Mouse (Mus musculus) kidney, adult 2 months (tissue): ENCODE measurements around the gene Rbks. TPM values are rescaled to one million over a fixed set of nuclear protein-coding genes. Genes with fewer than 3 reads are reported as not detected.
"Not testable (repeated sequence)": the region's sequence is repeated elsewhere in the genome, so short reads cannot be mapped to it uniquely, and the experiment has no call there.

ENCODE experiments used
- DNase-seq: peaks from one replicate; pipeline ENCODE4 v3.0.0; 2021
- H3K27ac ChIP-seq: fragments of 200-500 bp; 2 replicates; pipeline ENCODE4 v1.5.1; 2012; ENCODE audit warnings: low read depth, low read length, control low read depth, inconsistent platforms; ENCODE audit not compliant: insufficient read depth
- H3K27me3 ChIP-seq: fragments of 200-500 bp; replicated peaks from 2 replicates; pipeline ENCODE4 v1.6.1; 2012; ENCODE audit warnings: mild to moderate bottlenecking, moderate library complexity, low read length, inconsistent platforms; ENCODE audit not compliant: control insufficient read depth, insufficient read depth
- H3K36me3 ChIP-seq: fragments of 200-500 bp; 2 replicates; pipeline ENCODE4 v1.6.1; 2012; ENCODE audit warnings: mild to moderate bottlenecking, moderate library complexity, low read length, inconsistent platforms; ENCODE audit not compliant: control insufficient read depth, insufficient read depth
- H3K4me1 ChIP-seq: fragments of 200-500 bp; 2 replicates; pipeline ENCODE4 v1.6.1; 2011; ENCODE audit warnings: low read length; ENCODE audit not compliant: control insufficient read depth, insufficient read depth
- H3K4me3 ChIP-seq: fragments of 200-500 bp; 2 replicates; pipeline ENCODE4 v1.5.1; 2011; ENCODE audit warnings: mild to moderate bottlenecking, low read depth, low read length, control low read depth; ENCODE audit not compliant: insufficient read depth
- CTCF ChIP-seq: fragments of 200-500 bp; conservative IDR thresholded peaks from 2 replicates; pipeline ENCODE4 v1.5.1; 2011; ENCODE audit warnings: low read depth, mild to moderate bottlenecking, control low read depth, low read length, moderate library complexity, mixed read lengths; ENCODE audit not compliant: insufficient read depth, insufficient read length
- POLR2A ChIP-seq: fragments of 200-500 bp; IDR thresholded peaks from one replicate; pipeline ENCODE4 v1.6.1; 2011; ENCODE audit warnings: low read depth, low read length, control low read depth
- WGBS: fragments of 180-500 bp; shearing (Covaris S2); methylation state at CpG from one replicate; pipeline ENCODE4 v1.1.7; 2018; 5-methylcytosine and 5-hydroxymethylcytosine counted together
- polyA plus RNA-seq: library from polyadenylated mRNA; depleted of rRNA; stranded (reverse); fragments of >200 nt; gene quantifications from 2 replicates; pipeline ENCODE4 v1.2.3, GENCODE M21; 2012

Rbks gene
- polyA plus RNA-seq, 1 experiment, result 16.4 TPM

- 91% methylated on average over 7 of the region's 7 CpGs for WGBS
- Histone ChIP-seq H3K36me3 (no peaks in the 10 kb centered on the region), H3K4me3 (no peak overlapping the region), H3K27me3 (no peaks in the 10 kb centered on the region), H3K4me1 (0 out of 2 replicates have a peak, but pooled peaks cover 3% of the 10 kb centered on the region), H3K27ac (no peak overlapping the region)
- TF ChIP-seq POLR2A, result no peak
- no peak for TF ChIP-seq CTCF
- DNase-seq, result no peak
These were observed 99.3 kb downstream of the Rbks start for GRCm38 (mm10) chr5:31598121-31598520.

DNA sequence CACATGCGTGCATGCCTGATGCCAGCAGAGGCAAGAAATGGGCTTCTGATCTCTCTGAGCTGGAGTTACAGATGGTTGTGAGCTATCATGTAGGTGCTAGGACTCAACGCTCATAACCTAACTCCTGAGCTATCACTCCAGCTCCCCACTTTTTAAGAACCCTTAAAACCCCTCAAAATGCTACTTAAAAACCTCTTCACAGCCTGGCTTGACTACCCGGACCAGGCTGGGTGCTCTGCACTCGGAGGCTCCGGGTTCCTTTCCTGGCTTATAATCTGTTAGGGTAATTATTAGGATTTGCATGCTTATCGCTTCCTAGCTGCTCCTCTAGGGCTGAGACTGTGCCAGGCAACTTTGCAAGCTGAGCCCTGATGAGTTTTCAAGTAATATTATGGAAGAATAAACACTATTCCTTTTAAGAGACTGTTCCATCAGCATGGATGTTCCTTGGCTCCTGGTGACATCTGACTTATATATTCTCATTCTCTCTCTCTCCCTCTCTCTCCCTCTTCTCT, 99.9 kb downstream of the Rbks start:
- 0 out of 2 replicates have a peak, but pooled peaks cover 3% of the 10 kb centered on the region for H3K4me1 ChIP-seq
- H3K36me3 ChIP-seq, result no peaks in the 10 kb centered on the region
- DNase-seq, result no peak
- no peak overlapping the region for H3K27ac ChIP-seq
- H3K27me3 ChIP-seq, result no peaks in the 10 kb centered on the region
- TF ChIP-seq CTCF (no peak), POLR2A (no peak)
- H3K4me3 ChIP-seq, result no peak overlapping the region
- 86% methylated on average over 6 of the region's 6 CpGs for WGBS

DNA sequence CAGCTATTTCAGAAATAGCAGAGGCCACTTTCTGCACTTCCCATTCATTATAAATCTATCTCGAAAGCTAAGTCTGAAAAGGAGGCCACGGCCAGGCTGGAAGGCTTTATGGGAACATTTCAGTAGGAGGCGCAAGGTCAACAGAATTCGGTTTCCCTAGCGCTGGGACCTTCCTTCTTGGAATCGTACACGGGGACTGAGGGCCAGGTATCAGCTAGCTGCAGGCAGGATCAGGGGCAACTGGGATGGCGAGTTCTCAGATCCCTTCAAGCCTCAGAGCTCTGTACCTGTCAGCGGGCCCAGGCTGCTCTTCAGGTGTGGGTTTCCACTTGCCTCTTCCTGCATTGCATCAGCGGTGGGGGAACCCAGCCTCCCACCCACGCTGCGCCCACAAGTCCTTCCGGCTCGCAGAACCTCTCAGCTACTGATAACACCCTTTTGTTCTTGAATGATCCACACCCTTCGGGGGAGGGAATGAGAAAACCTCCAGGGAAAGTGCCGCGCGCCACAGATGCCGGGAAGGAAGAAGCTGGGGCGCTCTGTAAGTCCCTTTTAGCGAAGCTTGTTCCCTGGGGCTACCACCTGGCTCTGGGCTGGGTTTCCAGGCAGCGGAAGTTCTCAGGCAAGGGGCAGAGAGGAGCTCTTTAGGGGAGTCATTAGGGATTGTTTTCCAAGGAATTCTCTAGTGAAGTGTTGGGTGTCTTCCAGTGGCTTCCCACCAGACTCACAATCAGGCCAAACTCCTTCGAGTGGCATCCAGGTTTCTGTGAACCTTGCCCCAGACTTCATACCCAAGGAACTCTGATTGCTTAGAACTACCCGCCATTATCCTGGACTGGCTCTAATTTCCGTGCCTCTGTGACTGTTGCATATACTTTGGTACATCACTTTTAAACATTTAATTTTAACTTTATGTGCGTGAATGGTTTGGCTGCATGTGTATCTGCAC, 100.7 kb downstream of the Rbks start, which contains the start of gene Mrpl33:
Mrpl33 (plus strand) TSS at position 455 of the 949 bp plus-strand sequence.
- 0 out of 2 replicates have a peak, but pooled peaks cover 3% of the 10 kb centered on the region for H3K4me1 ChIP-seq
- no peak within 1 kb of the TSS for H3K27ac ChIP-seq
- no peaks in the 10 kb centered on the region for H3K27me3 ChIP-seq
- no peaks in the 10 kb centered on the region for H3K36me3 ChIP-seq
- 0 out of 2 replicates have a peak, but pooled peaks have one; percentile 12 for TF ChIP-seq CTCF
- no peak for TF ChIP-seq POLR2A
- DNase-seq, result peak; percentile 47
- WGBS, result 29% methylated on average over 26 of the region's 26 CpGs
- H3K4me3 ChIP-seq, result peak within 1 kb of the TSS; percentile 16

GRCm38 (mm10) chr5:31595868-31596267, 101.6 kb downstream of the Rbks start:
- Histone ChIP-seq H3K36me3 (no peaks in the 10 kb centered on the region), H3K27me3 (no peaks in the 10 kb centered on the region), H3K4me3 (no peak overlapping the region), H3K27ac (no peak overlapping the region), H3K4me1 (0 out of 2 replicates have a peak, but pooled peaks cover 3% of the 10 kb centered on the region)
- no peak for DNase-seq
- 83% methylated on average over 4 of the region's 4 CpGs for WGBS
- no peak for TF ChIP-seq CTCF
- no peak for TF ChIP-seq POLR2A

DNA sequence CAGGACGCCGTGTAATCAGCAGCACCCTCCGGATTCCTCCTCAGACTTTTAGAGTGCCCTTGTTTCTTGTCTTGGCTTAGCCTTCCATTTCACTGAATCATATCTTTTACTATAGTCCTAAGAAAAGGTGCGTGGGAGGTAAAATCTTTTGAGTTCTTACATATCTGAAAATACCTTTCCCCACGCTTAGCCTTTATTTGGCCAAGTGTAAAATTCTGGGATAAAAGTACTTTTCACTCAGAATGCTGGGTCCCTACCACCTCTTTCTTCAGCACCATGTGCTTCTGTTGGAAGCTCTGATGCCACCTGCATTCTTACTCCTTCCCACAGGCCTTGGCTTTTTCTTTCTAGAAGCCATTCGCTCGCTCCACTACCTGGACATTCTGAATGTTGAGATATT, 106.3 kb downstream of the Rbks start:
- H3K27ac ChIP-seq, result no peak overlapping the region
- H3K4me3 ChIP-seq, result no peak overlapping the region
- H3K4me1 ChIP-seq, result no peaks in the 10 kb centered on the region
- DNase-seq, result no peak
- no peaks in the 10 kb centered on the region for H3K36me3 ChIP-seq
- TF ChIP-seq CTCF (no peak), POLR2A (no peak)
- H3K27me3 ChIP-seq, result no peaks in the 10 kb centered on the region
- 94% methylated on average over 7 of the region's 7 CpGs for WGBS

DNA sequence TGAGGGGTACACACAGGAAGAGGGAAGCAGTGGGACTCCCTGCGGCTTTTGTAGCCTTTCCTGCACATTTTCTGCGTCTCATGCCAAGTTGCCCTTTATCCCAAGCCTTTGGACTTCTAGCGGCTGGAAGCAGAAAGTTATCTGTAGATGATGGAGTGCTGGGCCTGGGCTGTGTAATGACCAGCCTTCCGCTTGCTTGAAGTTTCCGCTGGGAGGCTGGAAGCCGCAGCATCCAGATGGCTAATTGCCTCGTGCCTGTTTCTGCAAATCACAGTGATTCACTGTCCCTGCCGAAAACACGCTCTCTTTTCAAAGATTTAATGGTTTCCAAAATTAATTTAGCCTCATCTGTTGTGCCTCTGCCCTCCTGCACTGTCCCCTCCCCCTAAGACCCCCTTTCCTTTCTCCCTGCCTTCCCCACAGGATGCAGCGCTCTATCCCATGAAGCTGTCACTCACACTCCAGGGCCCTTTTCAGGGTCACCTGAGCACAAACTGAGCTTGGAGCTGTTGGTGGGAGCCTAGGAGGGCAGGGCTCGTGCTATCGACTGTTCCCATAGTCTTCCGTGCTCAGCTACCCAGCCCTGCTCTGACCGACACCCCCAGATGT, 107.6 kb downstream of the Rbks start:
- TF ChIP-seq CTCF, result no peak
- TF ChIP-seq POLR2A, result no peak
- no peak overlapping the region for H3K27ac ChIP-seq
- no peak for DNase-seq
- H3K4me1 ChIP-seq, result peaks cover 3% of the 10 kb centered on the region; the same call in 1 of the 2 replicates
- H3K27me3 ChIP-seq, result no peaks in the 10 kb centered on the region
- 71% methylated on average over 14 of the region's 14 CpGs for WGBS
- no peak overlapping the region for H3K4me3 ChIP-seq
- no peaks in the 10 kb centered on the region for H3K36me3 ChIP-seq

- not testable (repeated sequence) for H3K36me3 ChIP-seq, H3K4me3 ChIP-seq, DNase-seq, H3K4me1 ChIP-seq, H3K27me3 ChIP-seq, H3K27ac ChIP-seq
- WGBS, result 93% methylated on average over 8 of the region's 8 CpGs
These were observed 108.8 kb downstream of the Rbks start for GRCm38 (mm10) chr5:31588672-31589071.
